Mouse (Mus musculus): ENCODE results near the gene Dgcr8.

Dgcr8 gene

DNA sequence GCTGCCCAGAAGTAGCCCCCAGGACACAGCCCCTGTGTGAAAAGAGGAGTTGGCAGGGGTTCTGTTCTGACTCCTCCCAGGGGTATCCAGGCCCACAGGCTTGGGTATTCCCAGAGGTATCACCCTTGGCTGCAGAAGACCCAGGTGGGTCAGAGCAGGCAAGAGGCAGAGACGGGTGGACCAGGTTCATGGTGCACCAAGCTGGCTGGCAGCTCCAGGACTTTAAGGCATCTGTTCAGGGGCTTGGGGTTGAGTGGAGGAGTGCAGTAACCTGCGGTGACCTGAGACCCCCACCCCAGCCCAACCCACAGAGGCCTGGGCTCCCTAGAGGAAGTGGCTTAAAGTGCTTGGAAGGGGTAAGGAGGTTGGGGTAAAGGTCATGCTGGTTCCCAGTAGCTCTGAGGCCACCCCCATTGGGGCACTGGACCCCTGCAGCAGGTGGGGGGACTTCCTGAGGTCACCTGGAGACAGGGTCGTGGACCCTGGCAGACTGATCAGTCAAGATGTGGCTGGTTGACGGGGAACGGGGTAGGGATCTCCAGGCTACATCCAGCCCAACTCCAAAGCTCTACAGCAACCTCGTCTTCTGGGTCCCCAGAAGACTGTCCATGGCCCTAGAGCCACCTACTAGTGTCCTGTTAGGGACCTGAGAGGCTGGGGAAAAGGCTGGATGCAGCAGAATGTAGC, 68.0 kb downstream of the Dgcr8 start:
- in situ Hi-C loops (cut with MboI, MseI) = no loop called here

DNA sequence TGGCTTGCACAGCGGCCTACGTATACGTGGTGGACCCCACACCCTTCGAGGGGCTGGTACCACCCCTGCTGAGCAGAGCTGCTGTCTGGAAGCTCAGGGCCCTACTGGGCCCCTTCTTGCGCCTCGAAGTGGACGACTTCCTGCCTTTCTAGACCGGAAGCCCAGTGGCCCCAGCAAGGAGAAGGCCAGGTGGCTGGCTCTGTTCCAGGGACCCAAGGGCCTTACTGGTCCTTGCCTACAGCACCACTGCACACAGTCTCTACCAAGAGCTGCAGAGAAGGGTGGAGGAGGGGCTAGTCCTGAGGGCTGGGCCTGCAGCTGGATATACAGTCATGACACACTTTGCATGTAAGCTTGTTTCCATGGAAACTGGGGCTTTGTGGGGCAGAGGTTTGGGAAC, 69.0 kb downstream of the Dgcr8 start:
- in situ Hi-C loops (cut with MboI, MseI) = no loop called here

DNA sequence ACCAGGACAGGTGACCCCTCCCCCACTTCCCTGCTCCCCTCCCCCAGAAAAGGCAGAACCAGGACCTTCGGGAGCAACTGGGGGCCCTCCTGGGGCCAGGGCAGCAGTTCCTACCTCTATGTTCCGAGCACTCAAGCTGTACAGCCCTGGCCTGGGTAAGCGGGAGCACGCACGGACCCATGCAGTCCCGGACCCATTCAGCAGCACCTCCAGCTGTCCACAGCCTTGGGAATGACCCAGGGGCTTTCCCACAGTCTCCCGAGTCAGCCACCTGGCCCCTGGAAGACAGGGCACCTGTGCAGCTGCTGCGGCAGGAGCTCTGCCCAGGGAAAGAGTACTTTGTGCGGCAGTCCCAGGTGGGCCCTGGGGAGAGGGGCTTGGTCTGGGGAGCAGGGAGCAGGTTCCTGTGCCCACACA, 70.5 kb downstream of the Dgcr8 start:
- in situ Hi-C loops (cut with MboI, MseI) = no loop called here

DNA sequence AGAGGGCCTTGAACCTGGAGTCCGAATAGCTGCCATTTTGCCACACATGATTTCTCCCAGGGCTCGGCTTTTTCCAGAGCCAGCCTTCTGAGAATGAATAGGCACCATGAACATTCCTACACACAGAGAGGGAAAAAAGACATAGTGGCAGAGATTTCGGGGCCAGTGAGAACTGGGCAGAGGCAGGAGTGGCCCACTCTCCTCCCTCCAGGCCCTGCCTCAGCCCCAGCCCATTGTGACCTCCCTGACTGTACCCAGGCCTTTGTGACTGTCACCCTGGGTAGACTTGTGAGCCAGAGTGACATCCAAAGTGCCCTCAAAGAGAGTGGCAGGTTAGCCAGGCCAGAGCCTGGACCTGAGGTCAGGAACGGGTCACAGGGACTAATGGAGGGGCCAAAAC, 71.5 kb downstream of the Dgcr8 start, which contains the start of gene Ccdc188:
Ccdc188 (plus strand) TSS at position 301 of the 400 bp plus-strand sequence.
- in situ Hi-C loops (cut with MboI, MseI) = no loop called here

DNA sequence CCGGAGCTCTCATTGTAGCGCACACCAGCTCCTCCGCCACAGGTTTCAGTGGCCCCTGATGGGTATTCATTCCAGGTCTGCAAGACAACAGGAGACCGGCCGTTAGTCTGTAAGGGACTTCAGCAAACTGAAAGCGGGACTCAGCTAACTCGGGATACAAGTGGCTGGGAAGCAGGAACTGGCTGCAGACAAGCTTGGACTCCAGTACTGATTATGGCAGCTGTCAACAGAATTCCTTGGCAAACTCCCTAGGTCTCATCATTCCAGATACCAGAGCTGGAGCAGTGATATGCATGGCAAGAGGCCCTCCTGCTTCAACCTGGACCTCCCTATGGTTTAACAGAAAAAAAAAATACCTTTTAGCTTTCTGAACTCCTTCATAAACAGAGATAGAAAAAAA, 74.2 kb downstream of the Dgcr8 start:
- in situ Hi-C loops (cut with MboI, MseI) = no loop called here

DNA sequence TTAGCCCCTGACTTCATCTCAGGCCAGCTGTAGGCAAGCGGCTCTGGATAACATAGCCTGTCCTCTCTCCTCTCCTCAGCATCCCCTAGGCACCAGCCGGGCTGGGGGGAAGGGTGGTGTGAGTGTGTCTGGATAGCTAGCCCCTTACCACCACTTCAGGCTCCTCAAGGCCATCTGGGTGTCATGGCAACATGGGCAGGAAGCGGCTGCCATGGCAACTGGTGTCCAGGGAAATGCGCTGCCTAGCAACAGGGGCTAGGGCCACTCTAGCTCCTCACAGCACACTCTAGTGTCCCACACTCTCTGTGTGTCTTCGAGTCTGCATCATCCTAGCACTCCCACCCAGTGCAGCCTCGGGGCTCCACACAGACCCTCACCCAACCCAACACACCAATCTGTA, 75.4 kb downstream of the Dgcr8 start:
- in situ Hi-C loops (cut with MboI, MseI) = no loop called here

DNA sequence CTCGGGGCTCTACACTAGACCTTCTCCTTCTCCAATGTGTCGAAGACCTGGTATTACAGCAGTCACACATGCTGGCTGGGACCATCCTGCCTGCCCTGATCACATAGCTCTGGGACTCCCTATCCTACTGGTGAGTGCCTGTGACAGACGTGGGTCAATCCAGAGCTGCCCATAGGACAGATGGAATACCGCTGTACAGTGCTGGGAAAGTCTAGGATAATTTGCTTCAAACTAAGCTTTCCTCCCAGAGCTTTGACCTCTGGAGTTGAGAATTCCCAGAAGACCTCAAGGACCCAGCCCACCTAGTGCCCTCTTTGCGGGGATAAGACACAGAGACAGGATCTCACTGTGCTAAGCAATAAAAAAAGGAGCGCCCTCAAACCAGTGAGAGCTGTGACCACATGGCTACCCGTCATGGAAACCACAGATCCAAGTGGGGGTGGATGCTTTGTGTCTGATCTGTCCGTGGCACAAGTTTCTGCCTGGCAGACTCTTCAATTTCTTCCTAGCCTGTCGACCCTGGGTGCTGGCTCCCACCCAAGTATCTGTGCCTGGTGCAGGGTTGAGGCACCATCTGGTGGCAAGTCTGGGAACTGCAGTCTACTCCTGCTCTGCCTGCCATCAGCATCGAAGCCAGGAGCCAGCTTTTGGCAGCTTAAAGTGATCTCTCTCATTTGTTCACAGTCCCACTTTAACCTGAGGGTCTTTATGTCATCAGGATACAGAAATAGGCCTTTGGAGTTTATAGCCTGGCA, 77.5 kb downstream of the Dgcr8 start:
- in situ Hi-C loops (cut with MboI, MseI) = no loop called here

DNA sequence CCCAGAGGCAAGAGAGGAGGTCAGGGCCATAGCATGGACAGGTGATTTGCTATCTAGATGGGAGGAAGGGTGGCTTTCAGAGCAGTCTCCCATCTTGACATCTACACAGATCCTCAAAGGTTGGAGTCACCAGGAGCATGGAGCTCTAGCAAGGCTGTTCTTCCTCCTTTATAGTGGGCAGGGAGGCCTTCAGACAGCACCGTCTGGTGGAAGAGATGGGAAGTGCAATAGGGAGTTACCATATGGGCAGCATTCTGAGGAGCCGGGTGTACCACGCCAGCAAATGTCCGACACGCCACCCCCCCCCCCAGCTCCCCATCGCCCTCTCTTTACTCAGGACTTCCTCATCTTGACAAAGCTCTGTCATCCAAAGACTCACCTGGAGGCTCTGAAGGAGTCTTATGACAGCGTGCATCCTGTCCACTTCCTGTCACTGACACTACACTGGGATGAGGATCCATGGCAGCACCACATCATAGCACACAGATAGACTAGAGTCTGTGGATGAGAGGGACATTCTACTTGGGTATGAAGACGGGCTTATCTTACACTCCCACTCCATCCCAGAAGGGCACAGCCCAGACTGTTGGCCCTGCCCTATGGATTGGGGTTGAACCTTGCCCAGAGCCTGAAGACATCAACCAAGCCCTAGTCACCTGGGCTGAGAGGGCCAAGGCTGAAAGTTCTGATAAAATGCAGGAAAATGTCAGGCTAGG, 78.2 kb downstream of the Dgcr8 start:
- in situ Hi-C loops (cut with MboI, MseI) = no loop called here
